Mouse (Mus musculus) kidney, postnatal 0 days (tissue): ENCODE results near the gene 2310003L06Rik. TPM values are rescaled to one million over a fixed set of nuclear protein-coding genes. Genes with fewer than 3 reads are reported as not detected.
A peak's percentile ranks its signal among the peaks of the same experiment; 100 is the strongest.

Experiments
- ATAC-seq: fragments of 200-750 bp; cut with Nextera tagmentation; replicated peaks from 2 replicates; pipeline ENCODE4 v1.8.0; 2017; ENCODE audit warnings: low read depth, moderate number of reproducible peaks, moderate TSS enrichment, moderate library complexity; ENCODE audit not compliant: low FRiP score
- DNase-seq: peaks from one replicate; pipeline ENCODE4 v3.0.0-alpha.2; 2016; ENCODE audit warnings: low spot score
- H3K27ac ChIP-seq: fragments of 300-500 bp; sonication (generic); 2 replicates; pipeline ENCODE4 v1.5.1; 2014; ENCODE audit warnings: mild to moderate bottlenecking
- H3K27me3 ChIP-seq: fragments of 300-500 bp; sonication (generic); 2 replicates; pipeline ENCODE4 v1.6.1; 2014; ENCODE audit warnings: low read length, mixed read lengths; ENCODE audit not compliant: insufficient read depth
- H3K36me3 ChIP-seq: fragments of 300-500 bp; sonication (generic); 2 replicates; pipeline ENCODE4 v1.6.1; 2014; ENCODE audit warnings: low read length, mixed read lengths; ENCODE audit not compliant: insufficient read depth
- H3K4me1 ChIP-seq: fragments of 300-500 bp; sonication (generic); replicated peaks from 2 replicates; pipeline ENCODE4 v1.6.1; 2014; ENCODE audit warnings: antibody characterized with exemption, low read length, mixed read lengths; ENCODE audit not compliant: insufficient read depth
- H3K4me2 ChIP-seq: fragments of 300-500 bp; sonication (generic); 2 replicates; pipeline ENCODE4 v1.6.1; 2014; ENCODE audit warnings: mild to moderate bottlenecking, low read length, moderate library complexity, mixed read lengths
- H3K4me3 ChIP-seq: fragments of 300-500 bp; sonication (generic); replicated peaks from 2 replicates; pipeline ENCODE4 v1.5.1; 2014; ENCODE audit warnings: low read depth, low read length
- H3K9ac ChIP-seq: fragments of 300-500 bp; sonication (generic); 2 replicates; pipeline ENCODE4 v1.6.1; 2014; ENCODE audit warnings: low read depth, low read length
- H3K9me3 ChIP-seq: fragments of 300-500 bp; sonication (generic); replicated peaks from 2 replicates; pipeline ENCODE4 v1.6.1; 2016; ENCODE audit warnings: low read length, inconsistent platforms, mixed read lengths
- CTCF ChIP-seq: IDR thresholded peaks from 2 replicates; pipeline ENCODE4 v1.5.1; 2016; ENCODE audit warnings: antibody characterized with exemption, low read depth, mild to moderate bottlenecking, moderate library complexity
- WGBS: fragments of 180-500 bp; shearing (Covaris S2); extraction: QIAGEN DNeasy Blood & Tissue Kit; methylation state at CpG from one replicate; pipeline ENCODE4 v1.1.7; 2014; 5-methylcytosine and 5-hydroxymethylcytosine counted together
- polyA plus RNA-seq: library from polyadenylated mRNA; unstranded; fragments of >200 nt; fragmentation: Nextera tagmentation; extraction: Ambion mirVana; gene quantifications from 2 replicates; pipeline ENCODE4 v1.2.1, GENCODE M21; 2015

2310003L06Rik gene
- polyA plus RNA-seq, 1 experiment from 2014 or later = not detected

DNA sequence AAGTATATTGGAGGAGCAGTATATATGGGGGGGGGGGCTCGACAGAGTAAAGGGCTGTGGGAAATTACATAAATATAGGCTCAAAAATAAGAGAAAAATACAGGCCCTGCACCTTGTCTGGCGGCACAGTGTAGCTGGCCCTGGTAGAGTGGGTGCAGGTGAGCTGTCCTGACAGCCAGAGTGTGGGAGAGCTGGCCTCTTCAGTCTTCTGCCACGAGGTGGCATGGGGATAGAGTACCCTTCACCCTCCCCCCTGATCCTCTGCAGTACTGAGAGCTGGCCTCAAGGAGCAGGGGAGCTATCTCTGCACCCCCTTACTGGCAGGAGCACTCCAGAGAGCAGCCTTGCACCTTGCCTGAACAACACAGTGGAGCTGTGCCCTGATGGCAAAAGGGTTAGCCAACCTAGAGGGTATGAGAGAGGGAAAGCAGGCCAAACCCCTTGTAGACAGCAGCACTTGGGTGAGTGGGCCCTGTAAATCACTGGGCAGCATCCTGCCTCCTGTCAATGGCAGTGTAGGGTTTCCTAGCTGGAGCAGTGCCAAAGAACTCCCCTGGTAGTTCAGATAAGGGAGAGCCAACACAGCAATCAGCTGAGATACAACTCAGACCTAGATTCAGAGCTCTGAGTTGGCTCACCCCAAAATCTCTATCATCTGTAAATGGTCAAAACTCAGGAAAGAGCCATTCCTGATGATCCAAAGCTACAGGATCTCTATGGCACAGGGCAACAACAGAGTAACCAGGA, 13.4 kb downstream of the 2310003L06Rik start:
- Histone ChIP-seq H3K9ac (no peak overlapping the region), H3K27me3 (no peaks in the 10 kb centered on the region), H3K4me3 (no peak overlapping the region), H3K4me1 (no peaks in the 10 kb centered on the region), H3K9me3 (no peaks in the 10 kb centered on the region), H3K36me3 (no peaks in the 10 kb centered on the region), H3K4me2 (no peak overlapping the region), H3K27ac (no peak overlapping the region)
- ATAC-seq (peak; percentile 29; the same call in 1 of the 2 replicates), DNase-seq (peak; percentile 2)
- WGBS = 60% methylated on average over 3 of the region's 3 CpGs
- TF ChIP-seq CTCF = no peak

DNA sequence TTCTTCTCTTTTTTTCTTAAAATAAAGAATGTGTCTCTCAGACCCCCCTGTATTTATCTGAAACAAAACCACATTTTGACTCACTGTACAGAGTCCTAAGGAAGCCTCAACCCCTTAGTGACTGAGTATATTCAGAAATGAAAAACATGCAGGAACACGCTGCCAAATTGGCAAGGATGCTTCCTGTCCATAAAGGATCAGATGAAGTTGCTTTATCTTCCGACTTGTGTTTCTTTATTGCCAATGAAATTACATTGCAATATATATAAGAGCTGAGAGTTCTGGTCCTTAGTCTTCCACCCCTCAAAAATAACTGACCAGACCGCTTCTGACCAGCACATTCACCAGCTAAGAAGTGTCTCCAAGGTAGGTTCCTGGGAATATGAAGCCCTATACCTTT, 33.0 kb downstream of the 2310003L06Rik start, which contains the start of gene Smr3a:
Smr3a (plus strand) TSS at position 301 of the 400 bp plus-strand sequence.
- H3K4me1 ChIP-seq = no peaks in the 10 kb centered on the region
- no peaks in the 10 kb centered on the region for H3K9me3 ChIP-seq
- TF ChIP-seq CTCF = no peak
- H3K27ac ChIP-seq = no peak within 1 kb of the TSS
- H3K9ac ChIP-seq = no peak within 1 kb of the TSS
- no peak within 1 kb of the TSS for H3K4me3 ChIP-seq
- ATAC-seq (no peak), DNase-seq (no peak)
- H3K36me3 ChIP-seq = no peaks in the 10 kb centered on the region
- no peak within 1 kb of the TSS for H3K4me2 ChIP-seq
- H3K27me3 ChIP-seq = no peaks in the 10 kb centered on the region
- WGBS = 86% methylated on average over 3 of the region's 3 CpGs

DNA sequence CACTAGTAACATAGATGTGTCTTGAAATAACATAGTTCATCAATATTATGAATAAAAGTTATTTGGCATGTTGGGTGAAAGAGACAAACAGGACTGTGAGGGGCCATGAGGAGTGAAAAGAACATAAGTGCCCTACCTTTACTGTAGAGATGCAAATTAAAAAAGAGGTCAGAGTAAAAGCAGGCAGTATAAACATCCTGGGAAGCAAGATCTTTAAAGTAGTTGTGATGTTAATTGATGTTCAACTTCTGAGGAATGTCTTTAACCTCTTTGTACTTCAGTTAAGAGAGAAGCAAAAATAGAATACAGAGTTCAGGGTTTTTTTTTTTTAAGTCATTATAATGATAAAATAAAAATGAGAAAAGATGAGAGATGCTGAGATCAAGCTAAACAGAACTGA, 36.0 kb downstream of the 2310003L06Rik start:
- no peak for DNase-seq

More for the DNA sequence above, 36.0 kb downstream of the 2310003L06Rik start:
- Histone ChIP-seq H3K9ac (no peak overlapping the region), H3K9me3 (no peaks in the 10 kb centered on the region), H3K4me3 (no peak overlapping the region), H3K27ac (no peak overlapping the region), H3K4me2 (no peak overlapping the region), H3K4me1 (no peaks in the 10 kb centered on the region), H3K36me3 (no peaks in the 10 kb centered on the region), H3K27me3 (no peaks in the 10 kb centered on the region)
- no peak for TF ChIP-seq CTCF
- ATAC-seq = no peak

Other genes with a start within 250 kb of the 2310003L06Rik start
- not detected in 2 replicates for gene Csn1s2a, start 194.9 kb upstream of the 2310003L06Rik start, polyA plus RNA-seq
- gene Csn1s2b, start 161.4 kb upstream of the 2310003L06Rik start, polyA plus RNA-seq = not detected in 2 replicates
- gene Prr27, start 143.8 kb upstream of the 2310003L06Rik start, polyA plus RNA-seq = not detected in 2 replicates
- gene Odam, start 84.4 kb upstream of the 2310003L06Rik start, polyA plus RNA-seq = 0.13 TPM in 1 of 2 replicates, not detected in the other
- 0.18 TPM in 1 of 2 replicates, not detected in the other for gene Csn3, start 43.9 kb upstream of the 2310003L06Rik start, polyA plus RNA-seq
- gene Gm28434, start 58 bp downstream of the 2310003L06Rik start, polyA plus RNA-seq = not detected in 2 replicates
- gene Cabs1, start 10.0 kb downstream of the 2310003L06Rik start, polyA plus RNA-seq = not detected in 2 replicates
- not detected in 2 replicates for gene Smr3a, start 33.1 kb downstream of the 2310003L06Rik start, polyA plus RNA-seq
- not detected in 2 replicates for gene Smr2, start 117.1 kb downstream of the 2310003L06Rik start, polyA plus RNA-seq
- gene Gm11116, start 142.1 kb downstream of the 2310003L06Rik start, polyA plus RNA-seq = not detected in 2 replicates
- not detected in 2 replicates for gene Gm11115, start 184.6 kb downstream of the 2310003L06Rik start, polyA plus RNA-seq